Mouse (Mus musculus) lung, embryonic 15.5 days (tissue): ENCODE measurements at regions not wholly inside any gene's neighbourhood (a gene's known extent, or its start where the extent isn't known, plus 50 kb on each side); places are given as distances from the start of the nearest gene placed in this dataset.

ENCODE experiments used
- ATAC-seq: fragments of 200-750 bp; cut with Nextera tagmentation; 2 replicates; pipeline ENCODE4 v1.8.0; 2017; ENCODE audit warnings: moderate number of reproducible peaks, borderline replicate concordance; ENCODE audit not compliant: low FRiP score, low TSS enrichment; ENCODE audit errors: extremely low read depth
- H3K27ac ChIP-seq: fragments of 300-500 bp; sonication (generic); 2 replicates; pipeline ENCODE4 v1.5.1; 2015; ENCODE audit warnings: moderate library complexity, mild to moderate bottlenecking, inconsistent platforms
- H3K27me3 ChIP-seq: fragments of 300-500 bp; sonication (generic); 2 replicates; pipeline ENCODE4 v1.6.1; 2015; ENCODE audit warnings: inconsistent platforms
- H3K36me3 ChIP-seq: fragments of 300-500 bp; sonication (generic); 2 replicates; pipeline ENCODE4 v1.6.1; 2015; ENCODE audit warnings: inconsistent platforms
- H3K4me1 ChIP-seq: fragments of 300-500 bp; sonication (generic); 2 replicates; pipeline ENCODE4 v1.6.1; 2015; ENCODE audit warnings: inconsistent platforms
- H3K4me2 ChIP-seq: fragments of 300-500 bp; sonication (generic); 2 replicates; pipeline ENCODE4 v1.6.1; 2015; ENCODE audit warnings: inconsistent platforms, mild to moderate bottlenecking, moderate library complexity
- H3K4me3 ChIP-seq: fragments of 300-500 bp; sonication (generic); 2 replicates; pipeline ENCODE4 v1.5.1; 2015; ENCODE audit warnings: mild to moderate bottlenecking, inconsistent platforms
- H3K9ac ChIP-seq: fragments of 300-500 bp; sonication (generic); 2 replicates; pipeline ENCODE4 v1.6.1; 2015; ENCODE audit warnings: inconsistent platforms
- H3K9me3 ChIP-seq: fragments of 300-500 bp; sonication (generic); 2 replicates; pipeline ENCODE4 v1.6.1; 2016; ENCODE audit warnings: inconsistent platforms
- WGBS: fragments of 180-500 bp; shearing (Covaris S2); methylation state at CpG from one replicate; pipeline ENCODE4 v1.1.7; 2015; 5-methylcytosine and 5-hydroxymethylcytosine counted together

- no peak overlapping the region for H3K9ac ChIP-seq
- no peak overlapping the region for H3K4me3 ChIP-seq
- H3K4me1 ChIP-seq: no peaks in the 10 kb centered on the region
- ATAC-seq: no peak
- H3K36me3 ChIP-seq: no peaks in the 10 kb centered on the region
- H3K27me3 ChIP-seq: no peaks in the 10 kb centered on the region
- H3K4me2 ChIP-seq: no peak overlapping the region
- WGBS: 71% methylated on average over 2 of the region's 2 CpGs
- H3K9me3 ChIP-seq: no peaks in the 10 kb centered on the region
- H3K27ac ChIP-seq: no peak overlapping the region
These were observed 247.1 kb downstream of the Ipo11 start for GRCm38 (mm10) chr13:106689618-106690017.

GRCm38 (mm10) chr13:106689051-106689450 lies 247.7 kb downstream of the Ipo11 start:
- H3K9ac ChIP-seq: no peak overlapping the region
- 78% methylated on average over 8 of the region's 8 CpGs for WGBS
- H3K9me3 ChIP-seq: no peaks in the 10 kb centered on the region
- H3K36me3 ChIP-seq: no peaks in the 10 kb centered on the region
- no peak overlapping the region for H3K4me2 ChIP-seq
- no peak overlapping the region for H3K27ac ChIP-seq
- no peak overlapping the region for H3K4me3 ChIP-seq
- ATAC-seq: no peak
- no peaks in the 10 kb centered on the region for H3K4me1 ChIP-seq
- no peaks in the 10 kb centered on the region for H3K27me3 ChIP-seq

- Histone ChIP-seq H3K27me3 (no peaks in the 10 kb centered on the region), H3K9ac (no peak overlapping the region), H3K4me1 (no peaks in the 10 kb centered on the region), H3K27ac (no peak overlapping the region), H3K4me3 (no peak overlapping the region), H3K4me2 (no peak overlapping the region), H3K36me3 (no peaks in the 10 kb centered on the region), H3K9me3 (no peaks in the 10 kb centered on the region)
- 81% methylated on average over 5 of the region's 5 CpGs for WGBS
- ATAC-seq: no peak
These were observed 267.1 kb downstream of the Ipo11 start for GRCm38 (mm10) chr13:106669665-106670064.

GRCm38 (mm10) chr13:106662195-106662594 lies 274.6 kb downstream of the Ipo11 start:
- no peak overlapping the region for H3K4me2 ChIP-seq
- no peak overlapping the region for H3K9ac ChIP-seq
- H3K4me1 ChIP-seq: no peaks in the 10 kb centered on the region
- H3K9me3 ChIP-seq: no peaks in the 10 kb centered on the region
- no peak overlapping the region for H3K27ac ChIP-seq
- 77% methylated on average over 1 of the region's 1 CpGs for WGBS
- ATAC-seq: no peak
- H3K4me3 ChIP-seq: no peak overlapping the region
- H3K36me3 ChIP-seq: no peaks in the 10 kb centered on the region
- H3K27me3 ChIP-seq: no peaks in the 10 kb centered on the region

- ATAC-seq: no peak
These were observed 287.4 kb downstream of the Ipo11 start for GRCm38 (mm10) chr13:106649363-106649762.

GRCm38 (mm10) chr13:106643302-106643975 lies 293.3 kb downstream of the Ipo11 start:
- ATAC-seq: no peak
- no peaks in the 10 kb centered on the region for H3K9me3 ChIP-seq
- no peaks in the 10 kb centered on the region for H3K27me3 ChIP-seq
- WGBS: 62% methylated on average over 5 of the region's 5 CpGs
- H3K4me1 ChIP-seq: no peaks in the 10 kb centered on the region
- no peak overlapping the region for H3K27ac ChIP-seq
- no peaks in the 10 kb centered on the region for H3K36me3 ChIP-seq
- no peak overlapping the region for H3K4me2 ChIP-seq
- H3K4me3 ChIP-seq: no peak overlapping the region
- H3K9ac ChIP-seq: no peak overlapping the region

More at GRCm38 (mm10) chr13:106649363-106649762, 287.4 kb downstream of the Ipo11 start:
- H3K9me3 ChIP-seq: no peaks in the 10 kb centered on the region
- H3K27me3 ChIP-seq: no peaks in the 10 kb centered on the region
- no peak overlapping the region for H3K4me2 ChIP-seq
- no peaks in the 10 kb centered on the region for H3K36me3 ChIP-seq
- H3K4me3 ChIP-seq: no peak overlapping the region
- H3K4me1 ChIP-seq: no peaks in the 10 kb centered on the region
- H3K9ac ChIP-seq: no peak overlapping the region
- no peak overlapping the region for H3K27ac ChIP-seq

- H3K9ac ChIP-seq: no peak overlapping the region
- no peaks in the 10 kb centered on the region for H3K9me3 ChIP-seq
- 60% methylated on average over 7 of the region's 7 CpGs for WGBS
- H3K4me1 ChIP-seq: no peaks in the 10 kb centered on the region
- H3K27ac ChIP-seq: no peak overlapping the region
- ATAC-seq: no peak
- H3K4me2 ChIP-seq: no peak overlapping the region
- no peaks in the 10 kb centered on the region for H3K27me3 ChIP-seq
- no peak overlapping the region for H3K4me3 ChIP-seq
- H3K36me3 ChIP-seq: no peaks in the 10 kb centered on the region
These were observed 297.9 kb downstream of the Ipo11 start for GRCm38 (mm10) chr13:106638706-106639385.

GRCm38 (mm10) chr13:106591729-106592128 lies 345.0 kb downstream of the Ipo11 start:
- no peak overlapping the region for H3K4me2 ChIP-seq
- no peak overlapping the region for H3K27ac ChIP-seq
- no peaks in the 10 kb centered on the region for H3K4me1 ChIP-seq
- no peaks in the 10 kb centered on the region for H3K27me3 ChIP-seq
- WGBS: 70% methylated on average over 2 of the region's 2 CpGs
- H3K4me3 ChIP-seq: no peak overlapping the region
- H3K9me3 ChIP-seq: no peaks in the 10 kb centered on the region
- no peak for ATAC-seq
- H3K36me3 ChIP-seq: no peaks in the 10 kb centered on the region
- H3K9ac ChIP-seq: no peak overlapping the region

- WGBS: 79% methylated on average over 9 of the region's 9 CpGs
- Histone ChIP-seq H3K9ac (no peak overlapping the region), H3K36me3 (no peaks in the 10 kb centered on the region), H3K9me3 (no peaks in the 10 kb centered on the region), H3K4me2 (no peak overlapping the region), H3K4me3 (no peak overlapping the region), H3K27me3 (no peaks in the 10 kb centered on the region), H3K27ac (no peak overlapping the region), H3K4me1 (no peaks in the 10 kb centered on the region)
- ATAC-seq: no peak
These were observed 368.9 kb downstream of the Ipo11 start for GRCm38 (mm10) chr13:106567658-106568359.

GRCm38 (mm10) chr13:106562588-106562987 lies 374.2 kb downstream of the Ipo11 start:
- no peaks in the 10 kb centered on the region for H3K9me3 ChIP-seq
- 72% methylated on average over 1 of the region's 1 CpGs for WGBS
- no peaks in the 10 kb centered on the region for H3K27me3 ChIP-seq
- no peaks in the 10 kb centered on the region for H3K4me1 ChIP-seq
- no peak overlapping the region for H3K9ac ChIP-seq
- H3K36me3 ChIP-seq: no peaks in the 10 kb centered on the region
- H3K4me3 ChIP-seq: no peak overlapping the region
- H3K27ac ChIP-seq: no peak overlapping the region
- no peak for ATAC-seq
- H3K4me2 ChIP-seq: no peak overlapping the region

GRCm38 (mm10) chr13:106562161-106562560 lies 374.6 kb downstream of the Ipo11 start:
- Histone ChIP-seq H3K4me2 (no peak overlapping the region), H3K4me3 (no peak overlapping the region), H3K27me3 (no peaks in the 10 kb centered on the region), H3K36me3 (no peaks in the 10 kb centered on the region), H3K9ac (no peak overlapping the region), H3K9me3 (no peaks in the 10 kb centered on the region), H3K27ac (no peak overlapping the region), H3K4me1 (no peaks in the 10 kb centered on the region)
- ATAC-seq: no peak
- 71% methylated on average over 4 of the region's 4 CpGs for WGBS
